Mouse (Mus musculus) megakaryocyte-erythroid progenitor cell, adult 5 weeks (primary cell): Measurements from ENCODE around the gene Rusc1. TPM values are rescaled to one million over a fixed set of nuclear protein-coding genes. Genes with fewer than 3 reads are reported as not detected.

Source experiments
- polyA plus RNA-seq: library from polyadenylated mRNA; stranded (reverse); fragments of >175 nt; gene quantifications from 2 replicates; pipeline ENCODE4 v1.2.3, GENCODE M21; 2012

The Rusc1 gene
- 33.6 and 37.2 TPM in 2 replicates for polyA plus RNA-seq

GRCm38 (mm10) chr3:89093175-89093574 is at the start of gene Rusc1:
TSS of gene Rusc1 (minus strand) at chr3:89093311.

GRCm38 (mm10) chr3:89135958-89136357 is 42.8 kb upstream of the Rusc1 start, which contains the start of gene Pklr:
TSS of gene Pklr (plus strand) at chr3:89136142.

GRCm38 (mm10) chr3:89101812-89102494 is 8.8 kb upstream of the Rusc1 start, which contains the start of gene Fdps:
TSS of gene Fdps (minus strand) at chr3:89101959.

GRCm38 (mm10) chr3:89100811-89101210 is 7.7 kb upstream of the Rusc1 start, which contains the start of gene Gm43738:
TSS of gene Gm43738 (minus strand) at chr3:89101099.

Other genes with a start within 250 kb of the Rusc1 start
- 28.9 and 31.6 TPM in 2 replicates for gene Msto1, start 179.3 kb downstream of the Rusc1 start, polyA plus RNA-seq
- gene Ash1l, start 142.7 kb downstream of the Rusc1 start, polyA plus RNA-seq = 2.6 and 4.8 TPM in 2 replicates
- gene Dap3, start 142.1 kb downstream of the Rusc1 start, polyA plus RNA-seq = 102 and 118 TPM in 2 replicates
- 1.0 and 1.1 TPM in 2 replicates for gene Gm43738, start 7.8 kb upstream of the Rusc1 start, polyA plus RNA-seq
- 5.8 and 10.1 TPM in 2 replicates for gene Fdps, start 8.6 kb upstream of the Rusc1 start, polyA plus RNA-seq
- 27.8 and 36.5 TPM in 2 replicates for gene Pklr, start 42.8 kb upstream of the Rusc1 start, polyA plus RNA-seq
- 1.8 and 2.5 TPM in 2 replicates for gene Hcn3, start 66.9 kb upstream of the Rusc1 start, polyA plus RNA-seq
- gene Clk2, start 71.5 kb upstream of the Rusc1 start, polyA plus RNA-seq = 49.2 and 71.4 TPM in 2 replicates
- 366 and 382 TPM in 2 replicates for gene Scamp3, start 84.2 kb upstream of the Rusc1 start, polyA plus RNA-seq
- gene Fam189b, start 89.8 kb upstream of the Rusc1 start, polyA plus RNA-seq = 253 and 287 TPM in 2 replicates
- gene Gba, start 109.6 kb upstream of the Rusc1 start, polyA plus RNA-seq = 9.8 and 12.3 TPM in 2 replicates
- gene Thbs3, start 121.9 kb upstream of the Rusc1 start, polyA plus RNA-seq = 0.61 and 2.0 TPM in 2 replicates
- gene Mtx1, start 133.8 kb upstream of the Rusc1 start, polyA plus RNA-seq = 318 and 336 TPM in 2 replicates
- 0.56 and 0.64 TPM in 2 replicates for gene Muc1, start 135.7 kb upstream of the Rusc1 start, polyA plus RNA-seq
- gene Krtcap2, start 152.7 kb upstream of the Rusc1 start, polyA plus RNA-seq = 235 and 304 TPM in 2 replicates
- 9.2 and 11.3 TPM in 2 replicates for gene Trim46, start 153.0 kb upstream of the Rusc1 start, polyA plus RNA-seq
- 448 and 506 TPM in 2 replicates for gene Dpm3, start 166.0 kb upstream of the Rusc1 start, polyA plus RNA-seq
- 12.7 and 16.4 TPM in 2 replicates for gene Slc50a1, start 177.3 kb upstream of the Rusc1 start, polyA plus RNA-seq
- not detected in 2 replicates for gene Efna1, start 187.8 kb upstream of the Rusc1 start, polyA plus RNA-seq
- 0.83 and 0.91 TPM in 2 replicates for gene Efna3, start 229.7 kb upstream of the Rusc1 start, polyA plus RNA-seq
- gene Efna4, start 244.7 kb upstream of the Rusc1 start, polyA plus RNA-seq = 3.1 and 4.1 TPM in 2 replicates